Mouse (Mus musculus) heart, adult 9 months (tissue): ENCODE results near the gene Cdkn2d.
"Not testable (repeated sequence)": the region's sequence is repeated elsewhere in the genome, so short reads cannot be mapped to it uniquely, and the experiment has no call there.

ENCODE experiments used
- DNase-seq, 2 experiments: peaks; one replicate each; pipeline ENCODE4 v3.0.0; 2022; ENCODE audit warnings: low spot score in 2 of 2

The Cdkn2d gene

DNA sequence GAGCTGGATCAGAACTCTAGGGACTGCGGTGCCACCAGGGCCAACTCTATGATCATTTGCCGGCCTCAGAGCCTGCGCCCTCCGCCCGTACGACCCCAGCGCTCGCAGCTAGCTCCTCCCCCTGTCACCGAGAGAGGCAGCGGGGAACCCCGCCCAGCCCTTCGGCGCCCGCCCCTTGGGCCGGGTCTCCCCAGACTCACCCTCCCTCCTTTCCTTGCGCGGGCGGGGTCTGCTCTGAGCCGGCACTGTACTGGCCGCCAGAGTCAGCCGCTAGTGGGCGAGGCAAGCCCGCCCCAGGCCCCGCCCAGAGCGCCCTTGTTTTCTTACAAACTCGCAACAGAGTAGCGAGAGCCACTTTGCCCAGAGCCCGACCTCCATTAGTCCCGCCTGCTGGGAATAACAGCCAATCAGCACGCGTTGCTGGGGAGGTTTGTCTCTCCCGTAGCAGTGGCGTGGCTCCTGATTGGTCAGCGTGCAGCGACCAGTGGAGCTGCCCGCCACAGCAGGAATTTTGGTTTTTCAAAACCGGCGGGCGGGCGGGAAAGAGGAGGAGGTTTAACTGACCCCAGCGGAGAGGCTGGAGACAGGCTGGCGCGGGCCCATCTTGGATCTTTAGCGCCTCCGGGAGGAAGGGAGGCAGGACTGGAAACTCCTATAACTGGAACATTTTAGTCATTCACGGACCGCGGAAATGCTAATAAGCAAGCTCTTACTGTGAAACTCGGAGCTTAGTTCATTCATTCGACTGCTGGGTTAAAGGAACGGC is at the start of gene Cdkn2d:
Gene Cdkn2d (minus strand): TSS at position 386 of the 766 bp plus-strand sequence.
- DNase-seq = peak; percentile 100

DNA sequence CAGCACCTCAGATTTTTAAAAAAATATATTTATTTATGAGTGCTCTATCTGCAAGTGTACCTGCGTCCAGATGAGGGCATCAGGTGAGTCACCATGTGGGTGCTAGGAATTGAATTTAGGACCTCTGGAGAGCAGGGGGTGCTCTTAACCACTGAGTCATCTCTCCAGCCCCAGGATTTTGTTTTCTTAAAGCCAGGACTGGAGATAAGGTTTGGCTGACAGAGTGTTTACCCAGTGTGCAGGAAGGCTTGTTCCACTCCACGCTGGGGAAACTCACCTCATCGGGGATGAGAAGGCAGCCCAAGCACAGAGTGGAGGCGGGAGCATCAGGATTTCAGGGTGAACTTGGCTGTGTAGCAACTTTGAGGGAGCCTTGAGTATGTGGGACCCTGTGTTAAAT is 49.2 kb upstream of the Cdkn2d start:
- DNase-seq = no peak

GRCm38 (mm10) chr9:21337652-21338051 is 46.4 kb upstream of the Cdkn2d start:
- DNase-seq = no peak

GRCm38 (mm10) chr9:21336491-21336890 is 45.3 kb upstream of the Cdkn2d start:
- no peak for DNase-seq

- DNase-seq = peak; percentile 54 to 70
Measured at GRCm38 (mm10) chr9:21335391-21335790, 44.2 kb upstream of the Cdkn2d start.

DNA sequence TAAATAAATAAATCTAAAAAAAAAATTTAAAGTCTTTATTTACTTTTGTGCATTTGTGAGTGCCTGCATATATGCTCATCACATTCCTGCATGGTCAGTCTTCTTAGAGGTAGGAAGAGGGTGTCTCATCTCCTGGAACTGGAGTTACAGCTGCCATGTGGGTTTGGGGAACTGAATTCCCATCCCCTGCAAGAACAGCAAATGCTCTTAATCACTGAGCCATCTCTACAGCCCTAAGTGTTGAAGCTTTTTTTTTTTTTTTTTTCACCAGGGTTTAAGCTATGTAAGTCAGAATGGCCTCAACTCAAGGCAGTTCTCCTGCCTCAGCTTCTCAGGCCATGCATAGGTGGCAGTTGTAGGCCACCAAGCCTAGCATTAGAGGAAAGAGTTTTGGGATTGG is 43.5 kb upstream of the Cdkn2d start:
- no peak for DNase-seq

- DNase-seq = no peak
Measured at GRCm38 (mm10) chr9:21333523-21333922, 42.3 kb upstream of the Cdkn2d start.

GRCm38 (mm10) chr9:21332161-21333061 is 41.2 kb upstream of the Cdkn2d start:
- no peak for DNase-seq

GRCm38 (mm10) chr9:21331365-21332140 is 40.3 kb upstream of the Cdkn2d start:
- no peak for DNase-seq

- DNase-seq = peak in 1 of 2 experiments; percentile 35
Measured at GRCm38 (mm10) chr9:21329699-21330289, 38.6 kb upstream of the Cdkn2d start.

GRCm38 (mm10) chr9:21329041-21329440 is 37.8 kb upstream of the Cdkn2d start:
- peak; percentile 56 to 76 for DNase-seq

GRCm38 (mm10) chr9:21328041-21328440 is 36.8 kb upstream of the Cdkn2d start:
- DNase-seq = no peak

DNA sequence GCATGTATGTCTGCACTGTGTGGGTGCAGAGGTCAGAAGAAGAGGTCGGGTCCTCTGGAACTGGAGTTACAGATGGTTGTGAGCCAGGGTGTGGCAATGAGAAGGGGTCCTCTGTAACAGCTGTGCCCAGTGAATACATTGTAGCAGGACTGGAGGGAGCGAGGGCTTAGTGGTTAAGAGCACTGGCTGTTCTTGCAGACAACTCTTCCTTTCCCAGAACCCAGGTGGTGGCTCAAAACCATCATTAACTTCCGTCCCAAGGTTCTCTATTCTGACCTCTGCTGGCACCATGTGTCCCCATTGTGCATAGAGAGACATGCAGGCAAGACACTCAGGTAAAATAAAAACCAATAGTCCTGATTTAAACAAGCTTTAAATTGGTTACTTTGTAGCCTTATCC is 36.4 kb upstream of the Cdkn2d start:
- no peak for DNase-seq

GRCm38 (mm10) chr9:21324269-21324668 is 33.1 kb upstream of the Cdkn2d start:
- no peak for DNase-seq

- not testable (repeated sequence) for DNase-seq
Measured at GRCm38 (mm10) chr9:21322917-21323297, 31.7 kb upstream of the Cdkn2d start.

- DNase-seq = no peak
Measured at GRCm38 (mm10) chr9:21322211-21322916, 31.2 kb upstream of the Cdkn2d start.

- peak; percentile 43 to 65 for DNase-seq
Measured at GRCm38 (mm10) chr9:21321513-21321835, 30.3 kb upstream of the Cdkn2d start.

DNA sequence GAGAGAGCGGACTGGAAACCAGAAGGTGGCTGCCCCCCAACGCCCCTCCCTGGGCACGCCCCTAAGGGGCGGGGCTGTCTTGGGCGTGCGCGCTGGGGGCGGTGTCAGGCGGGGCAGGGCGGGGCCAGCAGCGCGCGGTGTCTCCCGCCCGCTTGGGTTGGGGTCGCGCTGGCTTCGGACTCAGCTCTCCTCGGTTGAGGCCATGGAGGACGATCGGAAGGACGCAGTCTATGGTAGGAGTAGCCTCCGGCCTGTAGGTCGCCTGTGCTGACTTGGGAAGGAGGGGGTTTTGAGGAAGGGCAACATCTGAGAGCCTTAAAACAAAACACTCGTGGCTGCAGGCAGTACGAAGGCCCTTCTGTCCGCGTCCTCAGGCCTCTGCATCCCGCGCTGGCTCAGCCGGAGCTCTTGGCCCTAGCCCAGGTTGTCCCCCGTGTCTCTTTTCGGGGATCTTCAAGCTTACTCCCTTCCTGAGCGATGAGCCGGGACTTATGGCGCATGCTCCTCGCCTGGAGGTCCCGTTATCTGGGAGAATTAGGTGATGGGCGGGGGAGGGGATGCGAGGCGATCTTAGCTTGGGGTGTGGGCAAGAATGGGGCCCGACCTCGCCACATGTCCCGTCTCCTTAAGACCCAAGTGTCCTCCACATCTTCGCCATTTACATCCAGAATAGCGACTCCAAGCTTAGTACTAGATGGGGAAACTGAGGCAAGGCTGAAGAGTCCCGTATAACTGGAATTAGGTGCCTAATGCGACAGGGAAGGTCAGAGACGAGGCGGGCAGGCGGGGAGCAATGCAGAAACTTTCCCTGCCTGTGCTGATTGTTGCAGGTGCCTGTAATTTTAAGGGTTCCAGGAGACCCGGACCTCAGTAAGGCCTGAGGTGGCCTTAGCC is 29.7 kb upstream of the Cdkn2d start, which contains the start of gene Slc44a2:
Gene Slc44a2 (plus strand): TSS at position 80 of the 894 bp plus-strand sequence.
- peak; percentile 80 to 87 for DNase-seq

GRCm38 (mm10) chr9:21320280-21320618 is 29.0 kb upstream of the Cdkn2d start:
- DNase-seq = no peak

DNA sequence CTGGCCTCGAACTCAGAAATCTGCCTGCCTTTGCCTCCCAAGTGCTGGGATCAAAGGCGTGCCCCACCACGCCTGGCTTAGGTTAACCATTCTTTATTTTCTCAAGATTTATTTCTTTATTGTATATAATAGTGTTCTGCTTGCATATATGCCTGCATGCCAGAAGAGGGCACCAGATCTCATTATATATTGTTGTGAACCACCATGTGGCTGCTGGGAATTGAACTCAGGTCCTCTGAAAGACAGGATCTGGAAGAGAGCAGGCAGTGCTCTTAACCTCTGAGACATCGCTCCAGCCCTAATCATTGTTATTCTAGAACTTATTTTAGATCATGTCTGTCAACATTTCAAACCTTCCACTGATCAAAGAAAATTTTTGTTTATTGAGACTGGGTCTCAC is 28.3 kb upstream of the Cdkn2d start:
- DNase-seq = no peak
